Mouse (Mus musculus): ENCODE measurements around the gene Prcd. TPM values are rescaled to one million over a fixed set of nuclear protein-coding genes. Genes with fewer than 3 reads are reported as not detected.
"Not testable (repeated sequence)": the region's sequence is repeated elsewhere in the genome, so short reads cannot be mapped to it uniquely, and the experiment has no call there.

Gene Prcd
- polyA plus RNA-seq, 1 experiment = 1.5 TPM

- Histone ChIP-seq H3K4me1 (ENCODE audit: control insufficient read depth, insufficient read depth, insufficient read length, low read length) (peaks cover 65% of the 10 kb centered on the region), H3K4me3 (ENCODE audit: insufficient read depth, low read depth, low read length) (no peak overlapping the region; the same call in 1 of the 2 replicates), H3K27ac (replicated peaks; ENCODE audit: low read depth, low read length) (peak overlapping the region; percentile 51)
These were observed 32.6 kb upstream of the Prcd start for GRCm38 (mm10) chr11:116620559-116621253.

- Histone ChIP-seq H3K27ac (replicated peaks; ENCODE audit: low read depth, low read length) (peak overlapping the region; percentile 51), H3K4me1 (ENCODE audit: control insufficient read depth, insufficient read depth, insufficient read length, low read length) (peaks cover 63% of the 10 kb centered on the region), H3K4me3 (ENCODE audit: insufficient read depth, low read depth, low read length) (0 out of 2 replicates have a peak overlapping the region, but pooled peaks have one; percentile 1)
These were observed 32.1 kb upstream of the Prcd start for GRCm38 (mm10) chr11:116621258-116621704.

GRCm38 (mm10) chr11:116623281-116624124 lies 29.8 kb upstream of the Prcd start:
- H3K4me1 ChIP-seq (ENCODE audit: control insufficient read depth, insufficient read depth, insufficient read length, low read length) = peaks cover 42% of the 10 kb centered on the region
- peak overlapping the region; percentile 91 for H3K27ac ChIP-seq (replicated peaks; ENCODE audit: low read depth, low read length)
- peak overlapping the region; percentile 95 for H3K4me3 ChIP-seq (ENCODE audit: insufficient read depth, low read depth, low read length)

- Histone ChIP-seq H3K4me3 (ENCODE audit: insufficient read depth, low read depth, low read length) (peak overlapping the region; percentile 95), H3K4me1 (ENCODE audit: control insufficient read depth, insufficient read depth, insufficient read length, low read length) (peaks cover 35% of the 10 kb centered on the region), H3K27ac (replicated peaks; ENCODE audit: low read depth, low read length) (peak overlapping the region; percentile 91)
These were observed 29.1 kb upstream of the Prcd start for GRCm38 (mm10) chr11:116624131-116624832.

GRCm38 (mm10) chr11:116625081-116626000 lies 28.0 kb upstream of the Prcd start:
- no peak overlapping the region for H3K4me3 ChIP-seq (ENCODE audit: insufficient read depth, low read depth, low read length)
- H3K4me1 ChIP-seq (ENCODE audit: control insufficient read depth, insufficient read depth, insufficient read length, low read length) = peaks cover 27% of the 10 kb centered on the region
- no peak overlapping the region for H3K27ac ChIP-seq (replicated peaks; ENCODE audit: low read depth, low read length)

- Histone ChIP-seq H3K4me1 (ENCODE audit: control insufficient read depth, insufficient read depth, insufficient read length, low read length) (peaks cover 19% of the 10 kb centered on the region), H3K27ac (replicated peaks; ENCODE audit: low read depth, low read length) (no peak within 1 kb of the TSS), H3K4me3 (ENCODE audit: insufficient read depth, low read depth, low read length) (no peak within 1 kb of the TSS)
These were observed 26.8 kb upstream of the Prcd start, which contains the start of gene Rhbdf2 for GRCm38 (mm10) chr11:116626299-116627071. Rhbdf2 (minus strand) TSS chr11:116627019.

GRCm38 (mm10) chr11:116627072-116628020 lies 26.0 kb upstream of the Prcd start:
- no peak overlapping the region for H3K4me3 ChIP-seq (ENCODE audit: insufficient read depth, low read depth, low read length)
- peaks cover 10% of the 10 kb centered on the region for H3K4me1 ChIP-seq (ENCODE audit: control insufficient read depth, insufficient read depth, insufficient read length, low read length)
- no peak overlapping the region for H3K27ac ChIP-seq (replicated peaks; ENCODE audit: low read depth, low read length)

GRCm38 (mm10) chr11:116628712-116629111 lies 24.6 kb upstream of the Prcd start:
- H3K27ac ChIP-seq (replicated peaks; ENCODE audit: low read depth, low read length) = no peak overlapping the region
- no peaks in the 10 kb centered on the region for H3K4me1 ChIP-seq (ENCODE audit: control insufficient read depth, insufficient read depth, insufficient read length, low read length)

GRCm38 (mm10) chr11:116629472-116629871 lies 23.9 kb upstream of the Prcd start:
- no peak overlapping the region for H3K27ac ChIP-seq (replicated peaks; ENCODE audit: low read depth, low read length)
- H3K4me3 ChIP-seq (ENCODE audit: insufficient read depth, low read depth, low read length) = no peak overlapping the region
- no peaks in the 10 kb centered on the region for H3K4me1 ChIP-seq (ENCODE audit: control insufficient read depth, insufficient read depth, insufficient read length, low read length)

More at GRCm38 (mm10) chr11:116628712-116629111, 24.6 kb upstream of the Prcd start:
- no peak overlapping the region for H3K4me3 ChIP-seq (ENCODE audit: insufficient read depth, low read depth, low read length)

- Histone ChIP-seq H3K4me1 (ENCODE audit: control insufficient read depth, insufficient read depth, insufficient read length, low read length) (no peaks in the 10 kb centered on the region), H3K27ac (replicated peaks; ENCODE audit: low read depth, low read length) (peak overlapping the region; percentile 26; the same call in 1 of the 2 replicates), H3K4me3 (ENCODE audit: insufficient read depth, low read depth, low read length) (no peak overlapping the region)
These were observed 23.0 kb upstream of the Prcd start for GRCm38 (mm10) chr11:116630171-116630965.

- no peak overlapping the region for H3K4me3 ChIP-seq (ENCODE audit: insufficient read depth, low read depth, low read length)
- no peak overlapping the region for H3K27ac ChIP-seq (replicated peaks; ENCODE audit: low read depth, low read length)
- H3K4me1 ChIP-seq (ENCODE audit: control insufficient read depth, insufficient read depth, insufficient read length, low read length) = no peaks in the 10 kb centered on the region
These were observed 20.4 kb upstream of the Prcd start for GRCm38 (mm10) chr11:116632962-116633361.

- H3K4me1 ChIP-seq (ENCODE audit: control insufficient read depth, insufficient read depth, insufficient read length, low read length); H3K27ac ChIP-seq (replicated peaks; ENCODE audit: low read depth, low read length); H3K4me3 ChIP-seq (ENCODE audit: insufficient read depth, low read depth, low read length): not testable (repeated sequence)
These were observed 16.7 kb upstream of the Prcd start for GRCm38 (mm10) chr11:116636607-116637006.

Measured in brown adipose tissue, adult 24 weeks (tissue).